Mouse (Mus musculus) cerebellum, adult 2 months (tissue): ENCODE results near the gene Dvl2. TPM values are rescaled to one million over a fixed set of nuclear protein-coding genes. Genes with fewer than 3 reads are reported as not detected.
"Not testable (repeated sequence)": the region's sequence is repeated elsewhere in the genome, so short reads cannot be mapped to it uniquely, and the experiment has no call there.

Experiments used
- DNase-seq, 2 experiments: peaks; one replicate each; pipeline ENCODE4 v3.0.0; 2021
- H3K27ac ChIP-seq: fragments of 200-500 bp; 2 replicates; pipeline ENCODE4 v1.5.1; 2012; ENCODE audit warnings: low read length, control low read depth, inconsistent platforms; ENCODE audit not compliant: insufficient read depth
- H3K27me3 ChIP-seq: fragments of 200-500 bp; 2 replicates; pipeline ENCODE4 v1.6.1; 2012; ENCODE audit warnings: inconsistent platforms, mild to moderate bottlenecking, low read length, moderate library complexity; ENCODE audit not compliant: control insufficient read depth, insufficient read depth
- H3K4me1 ChIP-seq: fragments of 200-500 bp; 2 replicates; pipeline ENCODE4 v1.6.1; 2011; ENCODE audit warnings: low read length; ENCODE audit not compliant: control insufficient read depth, insufficient read depth
- H3K4me3 ChIP-seq: fragments of 200-500 bp; replicated peaks from 2 replicates; pipeline ENCODE3; 2011; ENCODE audit warnings: mild to moderate bottlenecking, low read depth, low read length, control low read depth; ENCODE audit not compliant: insufficient read depth
- CTCF ChIP-seq: fragments of 200-500 bp; IDR thresholded peaks from 2 replicates; pipeline ENCODE4 v1.5.1; 2011; ENCODE audit warnings: low read depth, mild to moderate bottlenecking, control low read depth, low read length, moderate library complexity, borderline replicate concordance; ENCODE audit not compliant: insufficient read depth
- POLR2A ChIP-seq: fragments of 200-500 bp; IDR thresholded peaks from 2 replicates; pipeline ENCODE4 v1.6.1; 2011; ENCODE audit warnings: low read length, control low read depth, borderline replicate concordance; ENCODE audit not compliant: insufficient read depth
- WGBS: fragments of 180-500 bp; shearing (Covaris S2); methylation state at CpG from one replicate; pipeline ENCODE4 v1.1.7; 2018; 5-methylcytosine and 5-hydroxymethylcytosine counted together
- polyA plus RNA-seq: library from polyadenylated mRNA; depleted of rRNA; stranded (reverse); fragments of >200 nt; gene quantifications from 2 replicates; pipeline ENCODE4 v1.2.3, GENCODE M21; 2012; rRNA removed

Gene Dvl2
- 27.2 and 28.9 TPM in 2 replicates for polyA plus RNA-seq

GRCm38 (mm10) chr11:70000396-70000898, at the start of gene Dvl2:
Gene Dvl2, plus strand, starts transcription at chr11:70000595.
- peak; percentile 87 to 92 for DNase-seq
- Histone ChIP-seq H3K27ac (peak within 1 kb of the TSS; percentile 78), H3K4me3 (peak within 1 kb of the TSS; percentile 96), H3K27me3 (no peaks in the 10 kb centered on the region), H3K4me1 (peaks cover 3% of the 10 kb centered on the region)
- under 1% methylated on average over 48 of the region's 48 CpGs for WGBS
- TF ChIP-seq CTCF, result no peak
- TF ChIP-seq POLR2A, result peak; percentile 79

GRCm38 (mm10) chr11:69950807-69951459, 49.5 kb upstream of the Dvl2 start:
- Histone ChIP-seq H3K4me1 (no peaks in the 10 kb centered on the region), H3K4me3 (no peak overlapping the region), H3K27ac (no peak overlapping the region), H3K27me3 (peaks cover 2% of the 10 kb centered on the region; the same call in 1 of the 2 replicates)
- DNase-seq, result no peak
- 49% methylated on average over 4 of the region's 4 CpGs for WGBS
- TF ChIP-seq POLR2A (no peak), CTCF (no peak)

- no peak overlapping the region for H3K27ac ChIP-seq
- no peaks in the 10 kb centered on the region for H3K4me1 ChIP-seq
- no peak overlapping the region for H3K4me3 ChIP-seq
- TF ChIP-seq POLR2A, result no peak
- no peak for TF ChIP-seq CTCF
- WGBS, result 38% methylated on average over 1 of the region's 1 CpGs
- H3K27me3 ChIP-seq, result peaks cover 2% of the 10 kb centered on the region; the same call in 1 of the 2 replicates
- DNase-seq, result no peak
Observed at GRCm38 (mm10) chr11:69952274-69952673, 48.1 kb upstream of the Dvl2 start.

GRCm38 (mm10) chr11:69953267-69953915, 47.0 kb upstream of the Dvl2 start:
- Histone ChIP-seq H3K27me3 (no peaks in the 10 kb centered on the region; the same call in 1 of the 2 replicates), H3K4me3 (no peak overlapping the region), H3K4me1 (no peaks in the 10 kb centered on the region), H3K27ac (no peak overlapping the region)
- DNase-seq, result no peak
- no peak for TF ChIP-seq POLR2A
- TF ChIP-seq CTCF, result no peak
- WGBS, result 62% methylated on average over 11 of the region's 11 CpGs

GRCm38 (mm10) chr11:69955618-69956017, 44.8 kb upstream of the Dvl2 start:
- 63% methylated on average over 4 of the region's 4 CpGs for WGBS
- not testable (repeated sequence) for H3K27me3 ChIP-seq, H3K4me1 ChIP-seq, H3K4me3 ChIP-seq, H3K27ac ChIP-seq, DNase-seq

- no peak for TF ChIP-seq POLR2A
- no peak for TF ChIP-seq CTCF
- 88% methylated on average over 1 of the region's 1 CpGs for WGBS
- no peak for DNase-seq
- Histone ChIP-seq H3K4me3 (no peak overlapping the region), H3K27me3 (no peaks in the 10 kb centered on the region; the same call in 1 of the 2 replicates), H3K4me1 (no peaks in the 10 kb centered on the region), H3K27ac (no peak overlapping the region)
Observed at GRCm38 (mm10) chr11:69956218-69956617, 44.2 kb upstream of the Dvl2 start.

- 20% methylated on average over 5 of the region's 5 CpGs for WGBS
- Histone ChIP-seq H3K27me3 (peaks cover 3% of the 10 kb centered on the region; the same call in 1 of the 2 replicates), H3K4me1 (no peaks in the 10 kb centered on the region), H3K27ac (no peak overlapping the region), H3K4me3 (no peak overlapping the region)
- TF ChIP-seq POLR2A (no peak), CTCF (0 out of 2 replicates have a peak, but pooled peaks have one; percentile 2)
- DNase-seq, result no peak
Observed at GRCm38 (mm10) chr11:69960616-69961015, 39.8 kb upstream of the Dvl2 start.

- peaks cover 5% of the 10 kb centered on the region; the same call in 1 of the 2 replicates for H3K27me3 ChIP-seq
- H3K4me3 ChIP-seq, result no peak overlapping the region
- no peak overlapping the region for H3K27ac ChIP-seq
- 55% methylated on average over 5 of the region's 5 CpGs for WGBS
- DNase-seq, result no peak
- H3K4me1 ChIP-seq, result no peaks in the 10 kb centered on the region
- TF ChIP-seq POLR2A (no peak), CTCF (no peak)
Observed at GRCm38 (mm10) chr11:69961841-69962240, 38.6 kb upstream of the Dvl2 start.
